Mouse (Mus musculus) intestine, embryonic 16.5 days (tissue): ENCODE measurements around the gene Gm12790. TPM values are rescaled to one million over a fixed set of nuclear protein-coding genes. Genes with fewer than 3 reads are reported as not detected.
"Not testable (repeated sequence)": the region's sequence is repeated elsewhere in the genome, so short reads cannot be mapped to it uniquely, and the experiment has no call there.

Experiments used
- ATAC-seq: fragments of 200-750 bp; cut with Nextera tagmentation; 2 replicates; pipeline ENCODE4 v1.8.0; 2017; ENCODE audit warnings: moderate TSS enrichment, moderate library complexity
- H3K27ac ChIP-seq: fragments of 300-500 bp; sonication (generic); 2 replicates; pipeline ENCODE4 v1.5.1; 2014; ENCODE audit warnings: mild to moderate bottlenecking, low read length
- H3K27me3 ChIP-seq: fragments of 300-500 bp; sonication (generic); replicated peaks from 2 replicates; pipeline ENCODE4 v1.6.1; 2014; ENCODE audit warnings: low read length, control low read depth, mixed read lengths; ENCODE audit not compliant: control insufficient read depth, insufficient read depth
- H3K36me3 ChIP-seq: fragments of 300-500 bp; sonication (generic); 2 replicates; pipeline ENCODE4 v1.6.1; 2014; ENCODE audit warnings: low read length, control low read depth; ENCODE audit not compliant: control insufficient read depth, insufficient read depth
- H3K4me1 ChIP-seq: fragments of 300-500 bp; sonication (generic); 2 replicates; pipeline ENCODE4 v1.6.1; 2014; ENCODE audit warnings: low read length, control low read depth, mixed read lengths; ENCODE audit not compliant: control insufficient read depth, insufficient read depth
- H3K4me2 ChIP-seq: fragments of 300-500 bp; sonication (generic); 2 replicates; pipeline ENCODE4 v1.6.1; 2014; ENCODE audit warnings: low read depth, low read length, control low read depth
- H3K4me3 ChIP-seq: fragments of 300-500 bp; sonication (generic); 2 replicates; pipeline ENCODE4 v1.5.1; 2014; ENCODE audit warnings: mild to moderate bottlenecking, low read length
- H3K9ac ChIP-seq: fragments of 300-500 bp; sonication (generic); 2 replicates; pipeline ENCODE4 v1.6.1; 2014; ENCODE audit warnings: low read depth, low read length
- H3K9me3 ChIP-seq: fragments of 300-500 bp; sonication (generic); 2 replicates; pipeline ENCODE4 v1.6.1; 2016; ENCODE audit warnings: low read length, control low read depth; ENCODE audit not compliant: control insufficient read depth
- WGBS: fragments of 180-500 bp; shearing (Covaris S2); extraction: QIAGEN DNeasy Blood & Tissue Kit; methylation state at CpG from one replicate; pipeline ENCODE4 v1.1.7; 2014; 5-methylcytosine and 5-hydroxymethylcytosine counted together
- polyA plus RNA-seq: library from polyadenylated mRNA; unstranded; fragments of >200 nt; fragmentation: Nextera tagmentation; extraction: Ambion mirVana; gene quantifications from 2 replicates; pipeline ENCODE4 v1.2.1, GENCODE M21; 2015

Gene Gm12790
- polyA plus RNA-seq, result not detected in 2 replicates

- WGBS, result 83% methylated on average over 1 of the region's 5 CpGs
Observed at GRCm38 (mm10) chr4:101980949-101981348, at the start of gene Gm12790. Gm12790 (minus strand) TSS chr4:101981049.

GRCm38 (mm10) chr4:102026619-102027018 is 45.8 kb upstream of the Gm12790 start:
- Histone ChIP-seq H3K4me1 (no peaks in the 10 kb centered on the region), H3K27me3 (no peaks in the 10 kb centered on the region), H3K4me2 (no peak overlapping the region), H3K9ac (no peak overlapping the region), H3K4me3 (no peak overlapping the region), H3K27ac (no peak overlapping the region), H3K36me3 (no peaks in the 10 kb centered on the region), H3K9me3 (no peaks in the 10 kb centered on the region)
- ATAC-seq, result no peak
- 80% methylated on average over 6 of the region's 6 CpGs for WGBS

More at GRCm38 (mm10) chr4:101980949-101981348, at the start of gene Gm12790:
- not testable (repeated sequence) for H3K27me3 ChIP-seq, H3K27ac ChIP-seq, H3K4me3 ChIP-seq, H3K4me1 ChIP-seq, ATAC-seq, H3K9me3 ChIP-seq, H3K36me3 ChIP-seq, H3K4me2 ChIP-seq, H3K9ac ChIP-seq

- Histone ChIP-seq H3K4me1 (no peaks in the 10 kb centered on the region), H3K27ac (no peak overlapping the region), H3K4me2 (no peak overlapping the region), H3K4me3 (no peak overlapping the region), H3K27me3 (no peaks in the 10 kb centered on the region), H3K36me3 (no peaks in the 10 kb centered on the region), H3K9me3 (no peaks in the 10 kb centered on the region), H3K9ac (no peak overlapping the region)
- ATAC-seq, result peak; percentile 40; the same call in 1 of the 2 replicates
- 36% methylated on average over 15 of the region's 15 CpGs for whole genome bisulfite sequencing
Observed at GRCm38 (mm10) chr4:101998267-101998922, 17.5 kb upstream of the Gm12790 start.

- 92% methylated on average over 5 of the region's 5 CpGs for WGBS
- Histone ChIP-seq H3K4me3 (no peak overlapping the region), H3K27ac (no peak overlapping the region), H3K36me3 (no peaks in the 10 kb centered on the region), H3K27me3 (no peaks in the 10 kb centered on the region), H3K4me1 (no peaks in the 10 kb centered on the region), H3K9me3 (no peaks in the 10 kb centered on the region), H3K9ac (no peak overlapping the region), H3K4me2 (no peak overlapping the region)
- no peak for ATAC-seq
Observed at GRCm38 (mm10) chr4:101997426-101997825, 16.6 kb upstream of the Gm12790 start.

- not testable (repeated sequence) for ATAC-seq, H3K9ac ChIP-seq, H3K9me3 ChIP-seq, H3K4me3 ChIP-seq, H3K27ac ChIP-seq, H3K4me1 ChIP-seq, H3K36me3 ChIP-seq, H3K4me2 ChIP-seq, H3K27me3 ChIP-seq
- WGBS, result 95% methylated on average over 2 of the region's 2 CpGs
Observed at GRCm38 (mm10) chr4:101986326-101986725, 5.5 kb upstream of the Gm12790 start, which contains the start of gene Gm12789. Gm12789 (plus strand) TSS chr4:101986626.

GRCm38 (mm10) chr4:101985678-101986077 is 4.8 kb upstream of the Gm12790 start:
- no peaks in the 10 kb centered on the region for H3K36me3 ChIP-seq
- H3K9me3 ChIP-seq, result no peaks in the 10 kb centered on the region
- 57% methylated on average over 5 of the region's 5 CpGs for WGBS
- H3K4me1 ChIP-seq, result no peaks in the 10 kb centered on the region
- no peak overlapping the region for H3K27ac ChIP-seq
- ATAC-seq, result peak; percentile 76
- H3K4me2 ChIP-seq, result no peak overlapping the region
- H3K4me3 ChIP-seq, result no peak overlapping the region
- H3K27me3 ChIP-seq, result no peaks in the 10 kb centered on the region
- no peak overlapping the region for H3K9ac ChIP-seq

- H3K27me3 ChIP-seq, H3K4me1 ChIP-seq, H3K9me3 ChIP-seq, H3K27ac ChIP-seq, H3K4me2 ChIP-seq, H3K9ac ChIP-seq, H3K36me3 ChIP-seq, ATAC-seq, H3K4me3 ChIP-seq: not testable (repeated sequence)
- 80% methylated on average over 2 of the region's 2 CpGs for WGBS
Observed at GRCm38 (mm10) chr4:101940107-101940506, 40.7 kb downstream of the Gm12790 start, which contains the start of gene Gm12794. Gm12794 (plus strand) TSS chr4:101940407.

Other genes with a start within 250 kb of the Gm12790 start
- not detected in 2 replicates for gene B020004J07Rik, start 137.0 kb downstream of the Gm12790 start, polyA plus RNA-seq
- not detected in 2 replicates for gene C130073F10Rik, start 87.3 kb downstream of the Gm12790 start, polyA plus RNA-seq
- gene Gm12800, start 71.9 kb downstream of the Gm12790 start, polyA plus RNA-seq, result not detected in 2 replicates
- gene Gm12794, start 40.6 kb downstream of the Gm12790 start, polyA plus RNA-seq, result not detected in 2 replicates
- not detected in 2 replicates for gene Gm12789, start 5.6 kb upstream of the Gm12790 start, polyA plus RNA-seq
- 11.0 and 12.1 TPM in 2 replicates for gene Pde4b, start 106.5 kb upstream of the Gm12790 start, polyA plus RNA-seq